Mouse (Mus musculus): ENCODE results near the gene Gm42715.

Gene Gm42715

GRCm38 (mm10) chr7:127479318-127480225 is 39.8 kb upstream of the Gm42715 start:
- POLR2A ChIA-PET = interaction anchor here in 3 of 4 experiments (0.9 to 8.3 kb wide), 26 partner anchors 9 to 489 kb away, joined by 3 to 58 read pairs (median 5); partner anchors contain the start of genes Srcap (in 3 of the 3), Zfp689 (in 3 of the 3), Ccdc189 (in 1 of the 3) and E430018J23Rik (in 1 of the 3)
- CTCF ChIA-PET = interaction anchor here in 3 of 4 experiments (0.6 to 1.1 kb wide), 3 partner anchors 9 to 80 kb away, joined by 4 to 6 read pairs (median 4); partner anchors contain the start of gene Srcap (in 1 of the 3)

GRCm38 (mm10) chr7:127480321-127480720 is 39.1 kb upstream of the Gm42715 start:
- CTCF ChIA-PET = interaction anchor here in 2 of 4 experiments (0.6 to 1.1 kb wide), 3 partner anchors 9 to 81 kb away, joined by 3 to 6 read pairs (median 4); no protein-coding TSS in a partner anchor
- POLR2A ChIA-PET = interaction anchor here in 3 of 4 experiments (0.7 to 8.3 kb wide), 15 partner anchors 8 to 489 kb away, joined by 3 to 58 read pairs (median 6); partner anchors contain the start of genes Zfp689 (in 3 of the 3), E430018J23Rik (in 1 of the 3) and Srcap (in 1 of the 3)

- POLR2A ChIA-PET = interaction anchor here in 3 of 4 experiments (0.5 to 8.3 kb wide), 10 partner anchors 9 to 483 kb away, joined by 3 to 58 read pairs (median 5); partner anchors contain the start of genes Zfp689 (in 2 of the 3) and Srcap (in 1 of the 3)
- CTCF ChIA-PET = interaction anchor here in 2 of 4 experiments (0.6 to 1.3 kb wide), 2 partner anchors 12 to 24 kb away, joined by 5 to 7 read pairs; no protein-coding TSS in a partner anchor
These were observed 34.0 kb upstream of the Gm42715 start for GRCm38 (mm10) chr7:127485416-127485815.

- POLR2A ChIA-PET = interaction anchor here in 3 of 4 experiments (0.6 to 4.2 kb wide), 15 partner anchors 8 to 115 kb away, joined by 3 to 25 read pairs (median 4); partner anchors contain the start of genes Fbrs (in 1 of the 3) and Srcap (in 1 of the 3)
- CTCF ChIA-PET = interaction anchor here in 3 of 4 experiments (0.7 to 1.2 kb wide), 6 partner anchors 11 to 594 kb away, joined by 3 to 4 read pairs (median 4); no protein-coding TSS in a partner anchor
These were observed 31.0 kb upstream of the Gm42715 start for GRCm38 (mm10) chr7:127488364-127488763.

GRCm38 (mm10) chr7:127489982-127490381 is 29.4 kb upstream of the Gm42715 start:
- ChIA-PET POLR2A (interaction anchor here in 2 of 4 experiments (0.7 to 4.2 kb wide), 5 partner anchors 9 to 64 kb away, joined by 3 to 25 read pairs (median 3); no protein-coding TSS in a partner anchor), CTCF (interaction anchor here in 1 of 4 experiments (0.7 kb wide), 1 partner anchor 129 kb away, joined by 7 read pairs; no protein-coding TSS in a partner anchor)

- ChIA-PET CTCF (no interaction called here), POLR2A (interaction anchor here in 1 of 4 experiments (1.2 kb wide), 2 partner anchors 13 to 19 kb away, joined by 3 read pairs; partner anchors contain the start of gene Fbrs)
These were observed 27.5 kb upstream of the Gm42715 start for GRCm38 (mm10) chr7:127491846-127492245.

GRCm38 (mm10) chr7:127494648-127495047 is 24.7 kb upstream of the Gm42715 start:
- ChIA-PET CTCF (no interaction called here), POLR2A (interaction anchor here in 3 of 4 experiments (0.6 to 3.2 kb wide), 17 partner anchors 10 to 102 kb away, joined by 3 to 19 read pairs (median 4); partner anchors contain the start of genes Srcap (in 2 of the 3), Zfp689 (in 2 of the 3) and Fbrs (in 1 of the 3))

- POLR2A ChIA-PET = interaction anchor here in 3 of 4 experiments (0.7 to 7.3 kb wide), 8 partner anchors 11 to 103 kb away, joined by 3 to 40 read pairs (median 3); partner anchors contain the start of genes Srcap (in 1 of the 3) and Zfp688 (in 1 of the 3)
- CTCF ChIA-PET = interaction anchor here in 1 of 4 experiments (0.5 to 0.8 kb wide), 3 partner anchors 12 to 313 kb away, joined by 3 to 5 read pairs (median 5); no protein-coding TSS in a partner anchor
These were observed 22.0 kb upstream of the Gm42715 start for GRCm38 (mm10) chr7:127497382-127497781.

- CTCF ChIA-PET = no interaction called here
These were observed 21.0 kb upstream of the Gm42715 start for GRCm38 (mm10) chr7:127498407-127498806.

GRCm38 (mm10) chr7:127508291-127508690 is 11.1 kb upstream of the Gm42715 start:
- POLR2A ChIA-PET = interaction anchor here in 3 of 4 experiments (0.6 to 4.4 kb wide), 12 partner anchors 9 to 367 kb away, joined by 3 to 45 read pairs (median 4); partner anchors contain the start of genes Fbrs (in 1 of the 3) and Zfp689 (in 1 of the 3)
- CTCF ChIA-PET = interaction anchor here in 1 of 4 experiments (0.6 to 0.7 kb wide), 2 partner anchors 59 to 166 kb away, joined by 3 to 5 read pairs; partner anchors contain the start of gene Zfp689

More at GRCm38 (mm10) chr7:127498407-127498806, 21.0 kb upstream of the Gm42715 start:
- POLR2A ChIA-PET = interaction anchor here in 2 of 4 experiments (1.0 to 7.3 kb wide), 5 partner anchors 10 to 310 kb away, joined by 3 to 40 read pairs (median 7); partner anchors contain the start of gene Srcap (in 2 of the 2)

- ChIA-PET CTCF (interaction anchor here in 2 of 4 experiments (0.6 to 0.7 kb wide), 2 partner anchors 25 to 436 kb away, joined by 7 to 10 read pairs; no protein-coding TSS in a partner anchor), POLR2A (interaction anchor here (0.6 to 4.4 kb wide), 9 partner anchors 10 to 62 kb away, joined by 4 to 45 read pairs (median 14); partner anchors contain the start of genes Fbrs (in 2 of the 4) and Zfp689 (in 1 of the 4))
These were observed 9.6 kb upstream of the Gm42715 start for GRCm38 (mm10) chr7:127509830-127510229.

- CTCF ChIA-PET = interaction anchor here (0.5 to 1.2 kb wide), 12 partner anchors 11 to 202 kb away, joined by 3 to 4 read pairs (median 3); partner anchors contain the start of genes Fbrs (in 1 of the 4) and Zfp689 (in 1 of the 4)
- POLR2A ChIA-PET = interaction anchor here in 3 of 4 experiments (0.5 to 4.4 kb wide), 81 partner anchors 8 to 485 kb away, joined by 3 to 45 read pairs (median 4); partner anchors contain the start of genes Fbrs (in 3 of the 3), Zfp689 (in 3 of the 3), Ccdc189 (in 2 of the 3) and Phkg2 (in 2 of the 3)
These were observed 8.1 kb upstream of the Gm42715 start for GRCm38 (mm10) chr7:127511241-127511640.

GRCm38 (mm10) chr7:127511808-127512230 is 7.6 kb upstream of the Gm42715 start, which contains the start of gene Srcap:
Gene Srcap, plus strand, starts transcription at chr7:127511983.
- ChIA-PET POLR2A (interaction anchor here in 3 of 4 experiments (0.6 to 4.4 kb wide), 78 partner anchors 9 to 495 kb away, joined by 3 to 45 read pairs (median 4); partner anchors contain the start of genes Fbrs (in 3 of the 3), Zfp689 (in 3 of the 3), Ccdc189 (in 2 of the 3) and Phkg2 (in 2 of the 3)), CTCF (interaction anchor here (0.5 to 1.2 kb wide), 10 partner anchors 12 to 169 kb away, joined by 3 to 4 read pairs (median 3); partner anchors contain the start of genes Fbrs (in 1 of the 4) and Zfp689 (in 1 of the 4))

GRCm38 (mm10) chr7:127512231-127513015 is 7.0 kb upstream of the Gm42715 start:
- ChIA-PET POLR2A (interaction anchor here (0.5 to 4.5 kb wide), 54 partner anchors 9 to 496 kb away, joined by 3 to 45 read pairs (median 6); partner anchors contain the start of genes Ccdc189 (in 2 of the 4), Rnf40 (in 2 of the 4), Zfp689 (in 2 of the 4) and Bcl7c (in 1 of the 4)), CTCF (interaction anchor here in 1 of 4 experiments (1.1 kb wide), 1 partner anchor 33 kb away, joined by 4 read pairs; the partner anchor contains the start of gene Fbrs)

- POLR2A ChIA-PET = interaction anchor here (0.6 to 4.5 kb wide), 61 partner anchors 9 to 486 kb away, joined by 3 to 40 read pairs (median 5); partner anchors contain the start of genes Zfp689 (in 2 of the 4), Ccdc189 (in 1 of the 4), Ctf1 (in 1 of the 4) and Dctpp1 (in 1 of the 4)
- CTCF ChIA-PET = interaction anchor here in 1 of 4 experiments (1.2 kb wide), 1 partner anchor 261 kb away, joined by 5 read pairs; no protein-coding TSS in a partner anchor
These were observed 6.4 kb upstream of the Gm42715 start for GRCm38 (mm10) chr7:127513016-127513390.
